Mouse (Mus musculus) embryonic facial prominence, embryonic 11.5 days (tissue): ENCODE results near the gene Knl1. TPM values are rescaled to one million over a fixed set of nuclear protein-coding genes. Genes with fewer than 3 reads are reported as not detected.
"Not testable (repeated sequence)": the region's sequence is repeated elsewhere in the genome, so short reads cannot be mapped to it uniquely, and the experiment has no call there.

Experiments
- ATAC-seq: fragments of 200-750 bp; cut with Nextera tagmentation; replicated peaks from 2 replicates; pipeline ENCODE4 v1.8.0; 2017; ENCODE audit warnings: low read depth; ENCODE audit not compliant: insufficient number of reproducible peaks, low FRiP score, low TSS enrichment
- DNase-seq: peaks from one replicate; pipeline ENCODE4 v3.0.0-alpha.2; 2015; ENCODE audit warnings: low spot score
- H3K27ac ChIP-seq: fragments of 300-500 bp; sonication (generic); replicated peaks from 2 replicates; pipeline ENCODE4 v1.5.1; 2014; ENCODE audit warnings: mild to moderate bottlenecking, low read depth, low read length, control low read depth
- H3K27me3 ChIP-seq: fragments of 300-500 bp; sonication (generic); 2 replicates; pipeline ENCODE4 v1.6.1; 2014; ENCODE audit warnings: mild to moderate bottlenecking, low read length, moderate library complexity, mixed read lengths; ENCODE audit not compliant: control insufficient read depth, insufficient read depth
- H3K36me3 ChIP-seq: fragments of 300-500 bp; sonication (generic); replicated peaks from 2 replicates; pipeline ENCODE4 v1.6.1; 2014; ENCODE audit warnings: low read depth, mild to moderate bottlenecking, low read length, moderate library complexity, mixed read lengths; ENCODE audit not compliant: control insufficient read depth, insufficient read depth
- H3K4me1 ChIP-seq: fragments of 300-500 bp; sonication (generic); 2 replicates; pipeline ENCODE4 v1.6.1; 2014; ENCODE audit warnings: low read length, mixed read lengths; ENCODE audit not compliant: control insufficient read depth, insufficient read depth
- H3K4me2 ChIP-seq: fragments of 300-500 bp; sonication (generic); 2 replicates; pipeline ENCODE4 v1.6.1; 2014; ENCODE audit warnings: low read depth, mild to moderate bottlenecking, control low read depth, low read length, moderate library complexity
- H3K4me3 ChIP-seq: fragments of 300-500 bp; sonication (generic); 2 replicates; pipeline ENCODE4 v1.5.1; 2014; ENCODE audit warnings: low read depth, low read length, control low read depth
- H3K9ac ChIP-seq: fragments of 300-500 bp; sonication (generic); replicated peaks from 2 replicates; pipeline ENCODE4 v1.6.1; 2014; ENCODE audit warnings: mild to moderate bottlenecking, control low read depth, low read length
- H3K9me3 ChIP-seq: fragments of 300-500 bp; sonication (generic); replicated peaks from 2 replicates; pipeline ENCODE4 v1.6.1; 2016; ENCODE audit warnings: mild to moderate bottlenecking, low read length, inconsistent platforms, mixed read lengths; ENCODE audit not compliant: control insufficient read depth
- WGBS: fragments of 180-500 bp; shearing (Covaris S2); extraction: QIAGEN DNeasy Blood & Tissue Kit; methylation state at CpG from one replicate; pipeline ENCODE4 v1.1.7; 2014; 5-methylcytosine and 5-hydroxymethylcytosine counted together
- polyA plus RNA-seq: library from polyadenylated mRNA; unstranded; fragments of >200 nt; fragmentation: Nextera tagmentation; extraction: Ambion mirVana; gene quantifications from 2 replicates; pipeline ENCODE4 v1.2.1, GENCODE M21; 2014

Knl1 gene
- polyA plus RNA-seq, 1 experiment from 2014 or later = 40.8 TPM

GRCm38 (mm10) chr2:119016312-119016711, 30.6 kb upstream of the Knl1 start:
- H3K4me1 ChIP-seq, H3K27ac ChIP-seq, H3K4me2 ChIP-seq, H3K9me3 ChIP-seq, H3K9ac ChIP-seq, H3K36me3 ChIP-seq, DNase-seq, ATAC-seq, H3K27me3 ChIP-seq, H3K4me3 ChIP-seq: not testable (repeated sequence)
- 74% methylated on average over 4 of the region's 4 CpGs for WGBS

GRCm38 (mm10) chr2:119017647-119018046, 29.3 kb upstream of the Knl1 start:
- Histone ChIP-seq H3K9ac (no peak overlapping the region), H3K9me3 (no peaks in the 10 kb centered on the region), H3K4me2 (no peak overlapping the region), H3K36me3 (no peaks in the 10 kb centered on the region; the same call in 1 of the 2 replicates), H3K4me1 (no peaks in the 10 kb centered on the region; the same call in none of the 2 replicates), H3K4me3 (no peak overlapping the region), H3K27ac (no peak overlapping the region), H3K27me3 (no peaks in the 10 kb centered on the region)
- 90% methylated on average over 3 of the region's 3 CpGs for WGBS
- DNase-seq (no peak), ATAC-seq (no peak)

GRCm38 (mm10) chr2:119018391-119019122, 28.4 kb upstream of the Knl1 start:
- 53% methylated on average over 22 of the region's 22 CpGs for WGBS
- Histone ChIP-seq H3K36me3 (no peaks in the 10 kb centered on the region; the same call in 1 of the 2 replicates), H3K9me3 (no peaks in the 10 kb centered on the region), H3K27me3 (no peaks in the 10 kb centered on the region), H3K4me3 (no peak overlapping the region), H3K4me2 (no peak overlapping the region; the same call in 1 of the 2 replicates), H3K27ac (no peak overlapping the region), H3K9ac (no peak overlapping the region), H3K4me1 (no peaks in the 10 kb centered on the region; the same call in none of the 2 replicates)
- peak; percentile 70 for ATAC-seq
- DNase-seq = peak; percentile 32

- H3K4me3 ChIP-seq = no peak overlapping the region; the same call in 1 of the 2 replicates
- DNase-seq = peak; percentile 19
- no peaks in the 10 kb centered on the region for H3K9me3 ChIP-seq
- no peaks in the 10 kb centered on the region for H3K27me3 ChIP-seq
- H3K4me2 ChIP-seq = no peak overlapping the region; the same call in 1 of the 2 replicates
- H3K4me1 ChIP-seq = no peaks in the 10 kb centered on the region; the same call in none of the 2 replicates
- no peak overlapping the region for H3K9ac ChIP-seq
- WGBS = 12% methylated on average over 5 of the region's 5 CpGs
- no peak overlapping the region for H3K27ac ChIP-seq
- ATAC-seq = peak; percentile 59; the same call in 1 of the 2 replicates
- no peaks in the 10 kb centered on the region; the same call in 1 of the 2 replicates for H3K36me3 ChIP-seq
These were observed 27.8 kb upstream of the Knl1 start for GRCm38 (mm10) chr2:119019131-119019530.

GRCm38 (mm10) chr2:119019538-119019937, 27.4 kb upstream of the Knl1 start:
- no peaks in the 10 kb centered on the region for H3K27me3 ChIP-seq
- no peak overlapping the region for H3K4me3 ChIP-seq

GRCm38 (mm10) chr2:119023154-119023660, 23.7 kb upstream of the Knl1 start:
- no peaks in the 10 kb centered on the region; the same call in 1 of the 2 replicates for H3K36me3 ChIP-seq

More at GRCm38 (mm10) chr2:119019538-119019937, 27.4 kb upstream of the Knl1 start:
- H3K9me3 ChIP-seq = no peaks in the 10 kb centered on the region
- H3K27ac ChIP-seq = no peak overlapping the region
- H3K36me3 ChIP-seq = no peaks in the 10 kb centered on the region; the same call in 1 of the 2 replicates
- no peak for DNase-seq
- no peak for ATAC-seq
- no peak overlapping the region for H3K9ac ChIP-seq
- 49% methylated on average over 4 of the region's 4 CpGs for WGBS
- H3K4me1 ChIP-seq = no peaks in the 10 kb centered on the region; the same call in none of the 2 replicates
- H3K4me2 ChIP-seq = no peak overlapping the region

GRCm38 (mm10) chr2:119024536-119025238, 22.2 kb upstream of the Knl1 start:
- Histone ChIP-seq H3K9me3 (no peaks in the 10 kb centered on the region), H3K36me3 (no peaks in the 10 kb centered on the region; the same call in 1 of the 2 replicates), H3K4me3 (no peak overlapping the region), H3K27ac (no peak overlapping the region), H3K27me3 (no peaks in the 10 kb centered on the region), H3K4me1 (no peaks in the 10 kb centered on the region), H3K9ac (no peak overlapping the region), H3K4me2 (no peak overlapping the region)
- no peak for ATAC-seq
- DNase-seq = peak; percentile 13
- 73% methylated on average over 9 of the region's 9 CpGs for WGBS

More at GRCm38 (mm10) chr2:119023154-119023660, 23.7 kb upstream of the Knl1 start:
- Histone ChIP-seq H3K27me3 (no peaks in the 10 kb centered on the region), H3K9me3 (no peaks in the 10 kb centered on the region), H3K4me3 (no peak overlapping the region), H3K4me2 (no peak overlapping the region), H3K9ac (no peak overlapping the region), H3K27ac (no peak overlapping the region), H3K4me1 (no peaks in the 10 kb centered on the region; the same call in none of the 2 replicates)
- ATAC-seq (no peak), DNase-seq (no peak)
- WGBS = 91% methylated on average over 6 of the region's 6 CpGs
